Mouse (Mus musculus) MEL (cell line): ENCODE measurements around the gene Arhgef17.

Experiments
- POLR2A ChIP-seq, 2 experiments: IDR thresholded peaks; 2 replicates each; pipeline ENCODE4 v1.6.1; 2011 to 2012; ENCODE audit warnings: low read length in 2 of 2, mild to moderate bottlenecking in 2 of 2, control low read depth in 1 of 2, improper control_type of control experiment in 1 of 2, low read depth in 1 of 2, moderate library complexity in 1 of 2; ENCODE audit not compliant: control insufficient read depth in 1 of 2, insufficient read depth in 1 of 2, poor library complexity in 1 of 2
- ZMIZ1 ChIP-seq: IDR thresholded peaks from 2 replicates; pipeline ENCODE4 v1.6.1; 2012; ENCODE audit warnings: low read depth, mild to moderate bottlenecking, inconsistent platforms, low read length, improper control_type of control experiment, moderate library complexity

DNA sequence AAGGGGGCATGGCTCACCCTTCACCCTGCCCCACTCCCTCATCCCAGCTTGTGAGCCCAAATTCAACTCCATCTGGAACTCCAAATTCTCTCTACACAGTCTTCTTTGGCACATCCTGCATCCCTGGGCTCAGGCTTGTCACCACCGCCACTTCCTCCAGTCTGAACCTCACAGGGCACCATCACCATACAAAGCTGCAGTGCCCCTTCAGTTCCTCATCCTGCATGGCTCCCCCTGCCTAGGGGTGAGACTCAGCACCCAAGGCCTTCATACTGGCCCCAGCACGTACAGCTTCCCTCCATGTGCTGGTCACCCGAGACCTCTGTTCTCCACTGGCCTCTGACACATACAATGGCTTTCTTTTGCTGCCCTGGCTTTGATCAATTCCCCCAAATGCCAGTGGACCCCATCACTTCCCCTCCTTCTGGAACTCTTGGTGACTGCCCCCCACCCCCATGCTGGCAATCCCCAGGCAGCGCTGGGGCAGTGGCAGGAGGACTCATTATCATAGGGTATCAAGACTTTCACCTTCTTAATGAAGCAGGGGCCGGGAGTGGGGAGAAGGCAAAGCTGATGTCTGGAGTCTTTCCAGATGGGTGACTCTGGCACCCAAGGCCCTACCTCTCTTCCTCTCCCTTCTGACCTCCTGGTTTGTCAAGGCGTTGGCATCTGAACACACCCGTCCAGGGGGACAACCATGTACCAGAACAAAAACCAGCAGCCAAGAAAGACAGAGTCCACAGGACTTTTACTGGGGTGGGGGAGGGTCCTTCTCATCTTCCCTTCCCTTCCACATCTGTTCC lies 12.7 kb downstream of the Arhgef17 start:
- TF ChIP-seq POLR2A (IDR thresholded peaks at IDR 0.05; ENCODE audit: control insufficient read depth in 1 of 2, insufficient read depth in 1 of 2, low read depth in 1 of 2, low read length in 2 of 2, poor library complexity in 1 of 2) (no peak), ZMIZ1 (no peak)
